Mouse (Mus musculus): ENCODE data around the gene Olfr1472. TPM values are rescaled to one million over a fixed set of nuclear protein-coding genes. Genes with fewer than 3 reads are reported as not detected.
"Not testable (repeated sequence)": the region's sequence is repeated elsewhere in the genome, so short reads cannot be mapped to it uniquely, and the experiment has no call there.

Gene Olfr1472
- polyA plus RNA-seq (2012; rRNA removed) = not detected in 2 replicates

GRCm38 (mm10) chr19:13455986-13456385 lies at the start of gene Olfr1472:
TSS of gene Olfr1472 (minus strand) at chr19:13456086.
- no peak for TF ChIP-seq POLR2A (IDR thresholded peaks at IDR 0.05; ENCODE audit: control insufficient read depth, low read depth, low read length)
- TF ChIP-seq CTCF (IDR thresholded peaks at IDR 0.05; ENCODE audit: control insufficient read depth, insufficient read depth, insufficient replicate concordance, low read depth, low read length) = no peak
- no peaks in the 10 kb centered on the region for H3K4me1 ChIP-seq (ENCODE audit: control insufficient read depth, insufficient read depth, low read length)
- no peak within 1 kb of the TSS for H3K27ac ChIP-seq (ENCODE audit: control insufficient read depth, insufficient read depth, low read depth, low read length)
- H3K4me3 ChIP-seq (ENCODE audit: control insufficient read depth, low read depth, low read length) = no peak within 1 kb of the TSS
- H3K36me3 ChIP-seq (ENCODE audit: control insufficient read depth, insufficient read depth, low read length) = no peaks in the 10 kb centered on the region
- no peaks in the 10 kb centered on the region for H3K27me3 ChIP-seq (ENCODE audit: control insufficient read depth, insufficient read depth, low read length)

GRCm38 (mm10) chr19:13500246-13500645 lies 44.4 kb upstream of the Olfr1472 start, which contains the start of gene Olfr1477:
TSS of gene Olfr1477 (plus strand) at chr19:13500546.
- Histone ChIP-seq H3K4me3 (ENCODE audit: control insufficient read depth, low read depth, low read length) (no peak within 1 kb of the TSS), H3K27me3 (ENCODE audit: control insufficient read depth, insufficient read depth, low read length) (no peaks in the 10 kb centered on the region), H3K4me1 (ENCODE audit: control insufficient read depth, insufficient read depth, low read length) (no peaks in the 10 kb centered on the region)

GRCm38 (mm10) chr19:13480096-13480495 lies 24.2 kb upstream of the Olfr1472 start, which contains the start of gene Olfr1475:
TSS of gene Olfr1475 (minus strand) at chr19:13480196.
- H3K4me1 ChIP-seq (ENCODE audit: control insufficient read depth, insufficient read depth, low read length) = no peaks in the 10 kb centered on the region
- H3K36me3 ChIP-seq (ENCODE audit: control insufficient read depth, insufficient read depth, low read length) = no peaks in the 10 kb centered on the region
- no peak within 1 kb of the TSS for H3K27ac ChIP-seq (ENCODE audit: control insufficient read depth, insufficient read depth, low read depth, low read length)
- TF ChIP-seq POLR2A (IDR thresholded peaks at IDR 0.05; ENCODE audit: control insufficient read depth, low read depth, low read length) (no peak), CTCF (IDR thresholded peaks at IDR 0.05; ENCODE audit: control insufficient read depth, insufficient read depth, insufficient replicate concordance, low read depth, low read length) (no peak)
- H3K4me3 ChIP-seq (ENCODE audit: control insufficient read depth, low read depth, low read length) = no peak within 1 kb of the TSS
- H3K27me3 ChIP-seq (ENCODE audit: control insufficient read depth, insufficient read depth, low read length) = no peaks in the 10 kb centered on the region

More at GRCm38 (mm10) chr19:13500246-13500645, 44.4 kb upstream of the Olfr1472 start, which contains the start of gene Olfr1477:
- H3K27ac ChIP-seq (ENCODE audit: control insufficient read depth, insufficient read depth, low read depth, low read length) = no peak within 1 kb of the TSS
- TF ChIP-seq CTCF (IDR thresholded peaks at IDR 0.05; ENCODE audit: control insufficient read depth, insufficient read depth, insufficient replicate concordance, low read depth, low read length) (no peak), POLR2A (IDR thresholded peaks at IDR 0.05; ENCODE audit: control insufficient read depth, low read depth, low read length) (no peak)
- no peaks in the 10 kb centered on the region for H3K36me3 ChIP-seq (ENCODE audit: control insufficient read depth, insufficient read depth, low read length)

- H3K27me3 ChIP-seq (ENCODE audit: control insufficient read depth, insufficient read depth, low read length); H3K4me3 ChIP-seq (ENCODE audit: control insufficient read depth, low read depth, low read length); H3K4me1 ChIP-seq (ENCODE audit: control insufficient read depth, insufficient read depth, low read length); H3K27ac ChIP-seq (ENCODE audit: control insufficient read depth, insufficient read depth, low read depth, low read length); H3K36me3 ChIP-seq (ENCODE audit: control insufficient read depth, insufficient read depth, low read length): not testable (repeated sequence)
These were observed 13.4 kb upstream of the Olfr1472 start, which contains the start of gene Olfr1474 for GRCm38 (mm10) chr19:13469265-13469664. TSS of gene Olfr1474 (plus strand) at chr19:13469565.

GRCm38 (mm10) chr19:13443109-13443508 lies 12.8 kb downstream of the Olfr1472 start, which contains the start of gene Olfr1471:
TSS of gene Olfr1471 (plus strand) at chr19:13443409.
- H3K36me3 ChIP-seq (ENCODE audit: control insufficient read depth, insufficient read depth, low read length); H3K27me3 ChIP-seq (ENCODE audit: control insufficient read depth, insufficient read depth, low read length); H3K27ac ChIP-seq (ENCODE audit: control insufficient read depth, insufficient read depth, low read depth, low read length); H3K4me1 ChIP-seq (ENCODE audit: control insufficient read depth, insufficient read depth, low read length); H3K4me3 ChIP-seq (ENCODE audit: control insufficient read depth, low read depth, low read length): not testable (repeated sequence)

- Histone ChIP-seq H3K27me3 (ENCODE audit: control insufficient read depth, insufficient read depth, low read length) (no peaks in the 10 kb centered on the region), H3K4me1 (ENCODE audit: control insufficient read depth, insufficient read depth, low read length) (no peaks in the 10 kb centered on the region), H3K4me3 (ENCODE audit: control insufficient read depth, low read depth, low read length) (no peak within 1 kb of the TSS), H3K27ac (ENCODE audit: control insufficient read depth, insufficient read depth, low read depth, low read length) (no peak within 1 kb of the TSS), H3K36me3 (ENCODE audit: control insufficient read depth, insufficient read depth, low read length) (no peaks in the 10 kb centered on the region)
- no peak for TF ChIP-seq POLR2A (IDR thresholded peaks at IDR 0.05; ENCODE audit: control insufficient read depth, low read depth, low read length)
- no peak for TF ChIP-seq CTCF (IDR thresholded peaks at IDR 0.05; ENCODE audit: control insufficient read depth, insufficient read depth, insufficient replicate concordance, low read depth, low read length)
These were observed 48.3 kb downstream of the Olfr1472 start, which contains the start of gene Olfr1469 for GRCm38 (mm10) chr19:13407549-13407948. TSS of gene Olfr1469 (plus strand) at chr19:13407849.

Other genes starting within 250 kb of the Olfr1472 start
- gene Olfr1463, start 224.8 kb downstream of the Olfr1472 start, polyA plus RNA-seq (2012; rRNA removed) = not detected in 2 replicates
- gene Olfr1465, start 140.5 kb downstream of the Olfr1472 start, polyA plus RNA-seq (2012; rRNA removed) = not detected in 2 replicates
- gene Olfr1466, start 117.2 kb downstream of the Olfr1472 start, polyA plus RNA-seq (2012; rRNA removed) = not detected in 2 replicates
- gene Olfr1467, start 93.8 kb downstream of the Olfr1472 start, polyA plus RNA-seq (2012; rRNA removed) = not detected in 2 replicates
- gene Olfr1469, start 48.2 kb downstream of the Olfr1472 start, polyA plus RNA-seq (2012; rRNA removed) = not detected in 2 replicates
- gene Olfr1471, start 12.7 kb downstream of the Olfr1472 start, polyA plus RNA-seq (2012; rRNA removed) = not detected in 2 replicates
- not detected in 2 replicates for gene Olfr1474, start 13.5 kb upstream of the Olfr1472 start, polyA plus RNA-seq (2012; rRNA removed)
- not detected in 2 replicates for gene Olfr1475, start 24.1 kb upstream of the Olfr1472 start, polyA plus RNA-seq (2012; rRNA removed)
- gene Olfr1477, start 44.5 kb upstream of the Olfr1472 start, polyA plus RNA-seq (2012; rRNA removed) = not detected in 2 replicates
- not detected in 2 replicates for gene Olfr1480, start 71.8 kb upstream of the Olfr1472 start, polyA plus RNA-seq (2012; rRNA removed)
- not detected in 2 replicates for gene Olfr1484, start 127.4 kb upstream of the Olfr1472 start, polyA plus RNA-seq (2012; rRNA removed)
- gene Olfr1487, start 161.3 kb upstream of the Olfr1472 start, polyA plus RNA-seq (2012; rRNA removed) = not detected in 2 replicates
- not detected in 2 replicates for gene Olfr1489, start 175.5 kb upstream of the Olfr1472 start, polyA plus RNA-seq (2012; rRNA removed)
- gene Olfr1490, start 195.0 kb upstream of the Olfr1472 start, polyA plus RNA-seq (2012; rRNA removed) = not detected in 2 replicates
- not detected in 2 replicates for gene Olfr1491, start 241.2 kb upstream of the Olfr1472 start, polyA plus RNA-seq (2012; rRNA removed)